Mouse (Mus musculus) stomach, embryonic 14.5 days (tissue): ENCODE results near the gene Retreg3. TPM values are rescaled to one million over a fixed set of nuclear protein-coding genes. Genes with fewer than 3 reads are reported as not detected.

Experiments used
- ATAC-seq: fragments of 200-750 bp; cut with Nextera tagmentation; 2 replicates; pipeline ENCODE4 v1.8.0; 2017; ENCODE audit warnings: low read depth, moderate TSS enrichment; ENCODE audit not compliant: insufficient number of reproducible peaks, insufficient read depth, low FRiP score
- H3K27ac ChIP-seq: fragments of 300-500 bp; sonication (generic); 2 replicates; pipeline ENCODE4 v1.5.1; 2014; ENCODE audit warnings: mild to moderate bottlenecking, low read length, moderate library complexity, mixed read lengths
- H3K27me3 ChIP-seq: fragments of 300-500 bp; sonication (generic); 2 replicates; pipeline ENCODE4 v1.6.1; 2014; ENCODE audit warnings: low read length, control low read depth, mixed read lengths; ENCODE audit not compliant: control insufficient read depth, insufficient read depth
- H3K36me3 ChIP-seq: fragments of 300-500 bp; sonication (generic); 2 replicates; pipeline ENCODE4 v1.6.1; 2014; ENCODE audit warnings: mild to moderate bottlenecking, control low read depth, low read length, moderate library complexity, mixed read lengths; ENCODE audit not compliant: control insufficient read depth, insufficient read depth
- H3K4me1 ChIP-seq: fragments of 300-500 bp; sonication (generic); 2 replicates; pipeline ENCODE4 v1.6.1; 2014; ENCODE audit warnings: low read length, control low read depth, mixed read lengths; ENCODE audit not compliant: control insufficient read depth, insufficient read depth
- H3K4me2 ChIP-seq: fragments of 300-500 bp; sonication (generic); replicated peaks from 2 replicates; pipeline ENCODE4 v1.6.1; 2014; ENCODE audit warnings: low read depth, low read length, control low read depth
- H3K4me3 ChIP-seq: fragments of 300-500 bp; sonication (generic); 2 replicates; pipeline ENCODE4 v1.5.1; 2014; ENCODE audit warnings: low read depth, low read length, control low read depth
- H3K9ac ChIP-seq: fragments of 300-500 bp; sonication (generic); replicated peaks from 2 replicates; pipeline ENCODE4 v1.6.1; 2014; ENCODE audit warnings: low read depth, mild to moderate bottlenecking, control low read depth, low read length, moderate library complexity, mixed read lengths
- H3K9me3 ChIP-seq: fragments of 300-500 bp; sonication (generic); 2 replicates; pipeline ENCODE4 v1.6.1; 2016; ENCODE audit warnings: low read depth, low read length, control low read depth; ENCODE audit not compliant: control insufficient read depth
- WGBS: fragments of 180-500 bp; shearing (Covaris S2); extraction: QIAGEN DNeasy Blood & Tissue Kit; methylation state at CpG from one replicate; pipeline ENCODE4 v1.1.7; 2014; 5-methylcytosine and 5-hydroxymethylcytosine counted together
- polyA plus RNA-seq: library from polyadenylated mRNA; unstranded; fragments of >200 nt; fragmentation: Nextera tagmentation; extraction: Ambion mirVana; gene quantifications from 2 replicates; pipeline ENCODE4 v1.2.1, GENCODE M21; 2014

The Retreg3 gene
- polyA plus RNA-seq, 1 experiment from 2014 or later: 8.0 TPM

GRCm38 (mm10) chr11:101083083-101083697 lies 36.5 kb downstream of the Retreg3 start:
- no peak for ATAC-seq
- H3K27me3 ChIP-seq: peaks cover 22% of the 10 kb centered on the region
- peak overlapping the region; percentile 98 for H3K4me2 ChIP-seq
- peak overlapping the region; percentile 84 for H3K27ac ChIP-seq
- H3K9me3 ChIP-seq: no peaks in the 10 kb centered on the region
- peak overlapping the region; percentile 73 for H3K9ac ChIP-seq
- WGBS: 29% methylated on average over 19 of the region's 19 CpGs
- peak overlapping the region; percentile 70 for H3K4me3 ChIP-seq
- peaks cover 33% of the 10 kb centered on the region for H3K4me1 ChIP-seq
- no peaks in the 10 kb centered on the region for H3K36me3 ChIP-seq

DNA sequence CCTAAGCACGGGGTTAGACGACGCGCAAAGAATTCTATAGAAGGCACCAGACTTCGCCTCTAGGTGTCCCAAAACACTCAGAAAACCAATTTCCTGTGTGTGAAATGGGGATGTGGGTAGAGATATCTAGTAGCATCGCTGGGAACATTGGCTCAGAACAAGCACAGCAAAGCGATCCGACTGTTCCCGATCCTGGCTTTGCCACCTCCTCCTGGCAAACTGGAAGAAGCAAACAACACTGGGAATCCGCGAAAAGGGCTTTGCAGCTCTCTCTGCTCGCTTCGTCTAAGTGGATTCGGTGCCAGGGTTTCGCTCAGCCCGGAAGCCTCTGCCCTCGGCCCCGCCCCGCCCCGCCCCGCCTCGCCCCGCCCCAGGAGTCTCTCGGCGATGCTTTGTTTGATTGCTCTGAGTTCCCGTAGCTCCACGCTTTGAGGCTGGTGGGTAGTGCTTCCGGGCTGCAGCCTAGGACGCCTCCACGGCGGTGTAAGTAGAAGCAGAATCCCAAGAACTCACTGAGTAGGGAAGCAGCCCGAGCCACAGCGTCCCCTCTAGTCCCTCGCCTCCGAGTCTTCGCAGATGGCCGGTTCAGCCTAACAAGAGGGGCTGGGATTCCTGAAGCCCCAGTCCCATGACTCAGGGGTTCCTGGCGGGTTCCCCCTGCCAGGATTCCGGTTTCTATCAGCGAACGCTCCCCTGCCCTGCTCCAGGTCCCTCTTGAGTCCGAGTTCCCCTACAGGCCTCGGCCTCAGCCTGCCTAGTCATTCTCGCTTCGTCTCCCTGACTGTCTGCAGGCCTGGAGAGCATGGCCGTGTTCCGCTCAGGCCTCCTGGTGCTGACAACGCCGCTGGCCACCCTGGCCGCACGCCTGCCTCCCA lies 37.2 kb downstream of the Retreg3 start, which contains the start of gene Coasy:
Gene Coasy, plus strand, starts transcription at position 358 of the 875 bp plus-strand sequence.
- peak within 1 kb of the TSS; percentile 70 for H3K4me3 ChIP-seq
- peak within 1 kb of the TSS; percentile 73 for H3K9ac ChIP-seq
- peak within 1 kb of the TSS; percentile 98 for H3K4me2 ChIP-seq
- H3K9me3 ChIP-seq: no peaks in the 10 kb centered on the region
- H3K4me1 ChIP-seq: peaks cover 27% of the 10 kb centered on the region
- ATAC-seq: peak; percentile 89
- H3K27ac ChIP-seq: peak within 1 kb of the TSS; percentile 84
- no peaks in the 10 kb centered on the region for H3K36me3 ChIP-seq
- H3K27me3 ChIP-seq: peaks cover 27% of the 10 kb centered on the region
- under 1% methylated on average over 51 of the region's 51 CpGs for WGBS

- WGBS: 5% methylated on average over 10 of the region's 10 CpGs
- H3K9me3 ChIP-seq: no peaks in the 10 kb centered on the region
- peak overlapping the region; percentile 44 for H3K4me2 ChIP-seq
- peaks cover 26% of the 10 kb centered on the region for H3K4me1 ChIP-seq
- peak overlapping the region; percentile 70 for H3K4me3 ChIP-seq
- H3K27me3 ChIP-seq: peaks cover 27% of the 10 kb centered on the region
- no peak for ATAC-seq
- no peaks in the 10 kb centered on the region for H3K36me3 ChIP-seq
- H3K27ac ChIP-seq: peak overlapping the region; percentile 34; the same call in 1 of the 2 replicates
- no peak overlapping the region; the same call in 1 of the 2 replicates for H3K9ac ChIP-seq
These were observed 38.0 kb downstream of the Retreg3 start for GRCm38 (mm10) chr11:101081659-101082058.

DNA sequence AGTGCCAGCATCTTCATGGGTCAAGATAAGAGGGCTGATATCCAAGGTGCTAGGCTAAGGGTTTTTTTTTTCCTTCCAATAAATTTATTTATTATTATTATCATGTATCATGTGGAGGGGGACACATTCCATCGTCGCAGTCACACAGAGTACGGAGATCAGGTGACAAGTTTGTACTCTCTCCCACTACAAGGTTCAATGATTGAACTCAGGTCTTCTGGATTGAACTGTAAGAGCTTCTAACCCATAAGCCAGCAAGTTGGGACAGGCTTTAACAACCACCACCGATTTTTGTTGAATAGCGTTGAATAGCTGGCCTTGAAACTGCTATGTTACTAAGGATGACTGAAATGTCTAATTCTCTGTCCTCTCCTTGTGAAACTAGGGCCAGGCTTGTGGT lies 39.3 kb downstream of the Retreg3 start:
- 73% methylated on average over 5 of the region's 5 CpGs for WGBS
- no peak overlapping the region for H3K9ac ChIP-seq
- H3K36me3 ChIP-seq: no peaks in the 10 kb centered on the region
- H3K27me3 ChIP-seq: peaks cover 27% of the 10 kb centered on the region
- H3K4me1 ChIP-seq: peaks cover 18% of the 10 kb centered on the region
- no peaks in the 10 kb centered on the region for H3K9me3 ChIP-seq
- H3K4me2 ChIP-seq: no peak overlapping the region
- ATAC-seq: no peak
- H3K4me3 ChIP-seq: no peak overlapping the region
- no peak overlapping the region for H3K27ac ChIP-seq

- Histone ChIP-seq H3K9ac (no peak overlapping the region), H3K9me3 (no peaks in the 10 kb centered on the region), H3K36me3 (no peaks in the 10 kb centered on the region), H3K4me1 (peaks cover 18% of the 10 kb centered on the region), H3K4me2 (no peak overlapping the region), H3K27me3 (peaks cover 27% of the 10 kb centered on the region), H3K4me3 (no peak overlapping the region), H3K27ac (no peak overlapping the region)
- no peak for ATAC-seq
- 5% methylated on average over 27 of the region's 27 CpGs for WGBS
These were observed 39.9 kb downstream of the Retreg3 start for GRCm38 (mm10) chr11:101079746-101080145.

- H3K4me1 ChIP-seq: peaks cover 13% of the 10 kb centered on the region; the same call in 1 of the 2 replicates
- H3K9ac ChIP-seq: no peak within 1 kb of the TSS
- H3K4me2 ChIP-seq: no peak within 1 kb of the TSS
- no peak for ATAC-seq
- H3K27me3 ChIP-seq: peaks cover 27% of the 10 kb centered on the region
- no peaks in the 10 kb centered on the region for H3K36me3 ChIP-seq
- H3K27ac ChIP-seq: no peak within 1 kb of the TSS
- no peaks in the 10 kb centered on the region for H3K9me3 ChIP-seq
- 71% methylated on average over 9 of the region's 9 CpGs for WGBS
- H3K4me3 ChIP-seq: no peak within 1 kb of the TSS
These were observed 41.6 kb downstream of the Retreg3 start, which contains the start of gene Hsd17b1 for GRCm38 (mm10) chr11:101078121-101078520. Hsd17b1 (plus strand) TSS chr11:101078411.

GRCm38 (mm10) chr11:101071810-101072428 lies 47.8 kb downstream of the Retreg3 start:
- no peak overlapping the region for H3K4me3 ChIP-seq
- H3K9me3 ChIP-seq: no peaks in the 10 kb centered on the region

DNA sequence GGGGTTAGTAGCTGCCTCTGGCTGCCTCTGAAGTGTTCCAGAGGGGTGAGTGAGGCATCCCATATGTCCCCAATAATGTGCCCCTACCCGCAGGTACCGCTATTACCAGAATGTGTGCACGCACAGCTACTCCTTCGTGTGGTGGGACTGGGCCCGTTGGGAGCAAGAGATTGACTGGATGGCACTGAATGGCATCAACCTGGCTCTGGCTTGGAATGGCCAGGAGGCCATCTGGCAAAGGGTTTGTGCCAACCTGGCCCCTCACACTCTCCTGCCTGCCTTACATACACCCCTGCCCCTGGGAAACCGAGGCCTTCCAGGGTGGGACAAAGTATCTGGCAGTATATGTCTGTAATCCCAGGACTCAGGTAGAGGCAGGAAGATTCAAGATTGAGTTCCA lies 48.7 kb downstream of the Retreg3 start:
- Histone ChIP-seq H3K27ac (no peak overlapping the region), H3K9ac (no peak overlapping the region), H3K9me3 (no peaks in the 10 kb centered on the region), H3K4me3 (no peak overlapping the region), H3K4me2 (no peak overlapping the region), H3K36me3 (no peaks in the 10 kb centered on the region), H3K27me3 (no peaks in the 10 kb centered on the region), H3K4me1 (peaks cover 5% of the 10 kb centered on the region; the same call in 1 of the 2 replicates)
- WGBS: 73% methylated on average over 6 of the region's 6 CpGs
- ATAC-seq: no peak

More at GRCm38 (mm10) chr11:101071810-101072428, 47.8 kb downstream of the Retreg3 start:
- Histone ChIP-seq H3K4me2 (no peak overlapping the region), H3K27me3 (no peaks in the 10 kb centered on the region), H3K36me3 (no peaks in the 10 kb centered on the region), H3K27ac (no peak overlapping the region), H3K9ac (no peak overlapping the region), H3K4me1 (peaks cover 2% of the 10 kb centered on the region; the same call in 1 of the 2 replicates)
- WGBS: 72% methylated on average over 14 of the region's 14 CpGs
- no peak for ATAC-seq
